Mouse (Mus musculus) v-Abl transformed pro-B cells (cell line): Measurements from ENCODE around the gene Mki67.

Experiments used
- in situ Hi-C, 2 experiments: fragments of 400-800 bp; cut with MboI; formaldehyde crosslinking; loops; one replicate each; pipeline ENCODE4 v1.15.1; 2025; ENCODE audit not compliant: unreplicated experiment in 2 of 2

The Mki67 gene

DNA sequence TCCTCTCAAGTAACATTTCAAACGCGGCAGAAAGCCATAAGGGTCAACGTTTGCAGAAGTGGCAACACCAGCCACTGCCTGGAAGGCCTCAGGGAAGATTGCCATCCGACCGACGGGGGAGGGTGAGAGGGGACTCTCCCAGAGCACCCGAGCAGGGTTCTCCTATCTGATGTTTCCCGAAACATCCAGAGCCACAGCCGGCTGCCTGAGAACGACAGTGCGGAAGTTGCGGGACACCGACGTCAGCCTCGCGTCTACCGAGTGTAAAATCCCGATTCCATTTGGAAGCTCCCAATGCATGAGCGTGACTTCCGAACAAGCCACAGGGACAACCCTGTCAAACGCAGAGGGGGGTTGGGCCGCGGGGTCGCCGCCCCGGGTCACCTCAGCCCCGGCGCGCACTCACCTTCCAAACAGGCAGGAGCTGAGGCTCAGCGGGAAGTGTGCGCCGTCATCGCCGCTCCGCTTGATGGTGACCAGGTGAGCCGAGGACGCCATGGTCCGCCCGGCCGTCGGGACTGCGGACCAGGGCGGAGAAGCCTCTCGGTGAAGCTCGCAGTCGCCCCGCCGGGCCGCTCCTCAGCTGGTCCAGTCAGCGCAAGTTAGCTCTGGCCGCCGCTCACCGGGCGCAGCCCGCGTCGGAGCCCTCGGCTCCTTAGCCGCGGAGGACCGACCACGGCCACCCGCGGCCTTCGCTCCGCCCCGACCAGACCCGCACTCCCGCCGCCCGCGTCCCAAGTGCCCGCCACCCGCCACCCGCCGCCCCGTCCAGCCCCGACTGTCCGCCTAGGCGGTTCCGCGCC is at the start of gene Mki67:
Gene Mki67 (minus strand): TSS at position 720 of the 803 bp plus-strand sequence.
- in situ Hi-C loops: loop anchor here (25.0 kb wide), 3 partner anchors 1721 to 1871 kb away; partner anchors contain the start of gene Glrx3 (in 1 of the 2)

DNA sequence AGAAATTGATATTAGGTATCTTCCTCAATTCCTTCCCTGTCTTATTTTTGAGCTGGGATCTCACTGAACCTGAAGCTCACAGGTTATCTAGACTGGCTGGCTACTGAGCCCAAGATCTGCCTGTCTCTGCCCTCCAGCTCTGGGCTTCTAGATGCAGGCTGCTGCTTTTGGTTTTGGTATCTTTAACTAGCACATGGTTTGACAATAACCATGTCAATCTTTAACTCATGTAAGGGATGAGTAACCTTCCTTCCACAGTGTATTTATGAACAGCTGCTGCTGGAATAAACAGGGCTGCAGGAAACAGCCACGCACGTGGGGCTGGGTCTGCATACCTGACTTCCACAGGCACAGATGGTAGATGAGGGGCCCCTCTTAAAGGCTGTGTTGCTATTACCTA is 47.1 kb upstream of the Mki67 start:
- in situ Hi-C loops: no loop called here

DNA sequence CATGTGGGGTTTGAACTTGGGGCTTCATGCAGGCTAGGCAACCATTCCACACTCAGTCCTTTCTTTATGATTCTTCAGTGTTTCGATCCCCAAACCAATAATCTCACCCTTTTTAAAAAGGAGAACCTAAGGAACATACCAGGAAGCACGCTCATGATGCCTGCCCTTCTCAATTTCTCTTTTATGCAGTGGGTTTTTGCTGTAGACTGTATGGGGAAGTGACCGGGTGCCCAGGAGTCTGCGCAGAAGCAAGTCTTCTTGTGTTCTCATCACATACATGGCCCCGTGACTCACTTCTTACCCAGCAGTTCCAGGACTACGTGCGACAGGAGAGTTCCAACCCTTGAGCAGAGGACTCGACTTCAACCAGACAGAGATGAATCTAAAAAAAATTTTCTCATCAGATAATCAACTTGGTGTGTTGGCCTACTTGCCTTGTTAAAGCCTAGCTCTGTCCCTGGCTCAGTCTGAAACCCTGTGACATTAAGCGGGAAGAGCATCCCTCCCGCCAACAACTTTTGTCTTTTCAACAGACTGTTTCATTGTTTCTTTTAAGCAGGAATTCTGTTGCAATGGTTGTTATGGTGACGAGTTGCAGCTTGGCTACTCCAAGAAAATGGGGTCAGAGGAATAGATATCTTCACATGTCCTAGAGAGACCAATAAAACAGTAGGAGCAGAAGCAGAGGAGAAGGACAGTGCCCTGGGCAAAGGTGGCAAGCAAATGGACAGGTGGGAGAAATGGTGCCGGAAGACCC is 42.8 kb upstream of the Mki67 start:
- in situ Hi-C loops: no loop called here

GRCm38 (mm10) chr7:135758171-135758570 is 42.0 kb upstream of the Mki67 start:
- in situ Hi-C loops: no loop called here

DNA sequence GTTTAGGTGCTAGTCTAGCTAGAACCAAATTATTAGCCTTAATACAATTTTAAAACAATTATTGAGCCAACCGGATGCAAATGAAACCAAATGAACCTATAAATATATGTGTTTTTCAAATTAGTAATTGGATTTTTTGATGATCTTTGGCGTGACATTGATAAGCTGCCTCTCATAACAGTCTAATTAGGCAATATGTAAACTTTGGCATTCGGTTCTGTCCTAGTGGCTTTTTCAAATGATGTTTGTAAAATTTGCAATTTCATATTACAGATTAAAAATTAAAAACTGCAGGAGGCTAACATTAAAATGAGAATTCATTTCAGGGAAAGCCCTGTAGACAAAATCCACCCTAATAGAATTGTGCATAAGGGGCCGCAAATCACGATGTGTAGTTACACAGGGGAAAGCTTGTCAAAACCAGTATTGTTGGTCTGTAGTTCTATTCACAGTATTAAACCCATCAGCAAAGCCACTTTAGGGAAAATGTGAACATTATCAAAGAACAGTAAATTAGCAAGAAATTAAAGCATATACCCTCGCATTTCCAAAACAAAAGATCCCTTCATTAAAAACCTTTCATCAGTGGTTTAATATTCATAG is 40.9 kb upstream of the Mki67 start:
- in situ Hi-C loops: no loop called here

GRCm38 (mm10) chr7:135748986-135749385 is 32.8 kb upstream of the Mki67 start:
- in situ Hi-C loops: loop anchor here (25.0 kb wide), 2 partner anchors 1887 to 1912 kb away; no protein-coding TSS in a partner anchor

DNA sequence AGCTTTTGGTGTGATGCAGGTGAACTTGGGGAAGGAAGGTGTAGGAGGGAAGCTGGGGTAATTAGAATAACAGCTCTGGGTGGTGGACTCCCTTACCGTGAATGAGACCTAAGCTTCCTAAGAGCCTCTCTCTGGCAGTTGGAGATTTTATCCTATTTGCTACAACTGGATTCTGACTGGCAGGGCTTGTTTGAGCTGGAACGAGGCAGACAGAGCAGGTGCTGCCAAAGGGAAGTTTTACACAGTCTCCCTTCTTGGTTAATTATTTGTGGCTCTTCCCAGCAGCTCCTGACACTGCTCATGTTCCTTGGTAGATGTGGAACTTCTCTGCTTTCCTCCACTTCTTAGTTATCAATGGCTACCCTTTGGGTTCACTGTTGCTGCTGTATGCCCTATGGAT is 30.9 kb upstream of the Mki67 start:
- in situ Hi-C loops: loop anchor here (25.0 kb wide), 2 partner anchors 1885 to 1910 kb away; no protein-coding TSS in a partner anchor

- in situ Hi-C loops: loop anchor here (25.0 kb wide), 2 partner anchors 1884 to 1909 kb away; no protein-coding TSS in a partner anchor
These were observed 30.4 kb upstream of the Mki67 start for GRCm38 (mm10) chr7:135746528-135746927.

- in situ Hi-C loops: loop anchor here (25.0 kb wide), 2 partner anchors 1883 to 1908 kb away; no protein-coding TSS in a partner anchor
These were observed 28.9 kb upstream of the Mki67 start for GRCm38 (mm10) chr7:135745091-135745490.

DNA sequence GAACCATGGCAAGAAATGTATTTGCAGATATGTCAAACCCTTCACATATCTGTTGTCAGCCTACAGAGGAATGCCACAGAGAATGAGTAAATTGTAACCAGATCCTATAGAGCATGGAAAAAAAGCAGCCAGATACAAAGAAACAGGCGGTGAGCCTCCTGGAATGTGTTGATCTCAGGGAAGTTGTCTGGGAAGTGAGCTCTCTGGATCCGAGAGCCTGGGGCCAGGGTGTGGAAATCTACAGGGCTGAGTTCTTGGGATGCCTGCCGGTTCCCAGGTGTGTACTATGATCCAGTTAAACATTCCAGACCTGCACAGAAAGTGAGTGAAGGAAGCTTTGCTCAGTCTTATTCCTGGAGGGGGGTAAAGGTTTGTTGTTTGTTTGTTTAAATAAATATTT is 24.3 kb upstream of the Mki67 start:
- in situ Hi-C loops: loop anchor here (25.0 kb wide), 2 partner anchors 1878 to 1903 kb away; no protein-coding TSS in a partner anchor

DNA sequence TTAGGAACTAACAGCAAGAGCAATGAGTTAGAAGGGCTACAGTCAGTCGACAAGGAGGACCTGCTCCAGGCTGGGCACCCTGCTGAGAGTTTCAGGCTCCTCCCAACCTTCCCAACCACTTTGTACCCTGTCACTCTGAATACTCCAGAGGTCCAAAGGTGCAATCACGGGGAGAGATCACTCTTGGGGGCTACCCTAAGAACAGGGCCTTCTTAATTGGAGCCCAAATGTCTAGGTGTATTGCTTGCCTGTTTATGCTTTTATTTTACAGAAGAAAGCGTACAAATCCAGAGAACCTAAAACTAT is 20.4 kb upstream of the Mki67 start:
- in situ Hi-C loops: loop anchor here (5.0 to 25.0 kb wide), 6 partner anchors 54 to 1899 kb away; no protein-coding TSS in a partner anchor

- in situ Hi-C loops: loop anchor here (5.0 to 25.0 kb wide), 6 partner anchors 54 to 1899 kb away; no protein-coding TSS in a partner anchor
These were observed 19.8 kb upstream of the Mki67 start for GRCm38 (mm10) chr7:135735691-135736580.

- in situ Hi-C loops: loop anchor here (5.0 to 25.0 kb wide), 6 partner anchors 53 to 1898 kb away; no protein-coding TSS in a partner anchor
These were observed 18.9 kb upstream of the Mki67 start for GRCm38 (mm10) chr7:135734911-135735646.

- in situ Hi-C loops: loop anchor here (10.0 to 25.0 kb wide), 3 partner anchors 330 to 1897 kb away; no protein-coding TSS in a partner anchor
These were observed 18.2 kb upstream of the Mki67 start for GRCm38 (mm10) chr7:135734379-135734778.

DNA sequence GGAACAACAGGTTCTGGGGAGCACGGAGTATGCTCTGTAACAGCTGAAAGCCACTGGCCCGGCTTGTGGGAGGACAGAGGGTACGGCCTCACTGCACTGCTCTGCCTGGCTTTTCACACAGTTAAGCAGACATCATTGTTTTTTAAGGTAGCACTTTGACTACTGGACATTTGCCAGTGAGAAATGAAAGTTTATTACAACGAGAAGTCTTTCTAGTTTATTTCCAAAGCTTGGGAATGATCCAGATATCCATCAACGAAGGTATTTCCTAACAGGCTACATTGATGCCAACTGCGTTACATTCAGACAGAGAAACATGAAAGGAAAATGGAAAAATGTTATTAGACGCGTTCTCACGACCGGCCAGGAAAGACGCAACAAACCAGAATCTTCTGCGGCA is 11.9 kb upstream of the Mki67 start:
- in situ Hi-C loops: loop anchor here (25.0 kb wide), 2 partner anchors 1866 to 1891 kb away; no protein-coding TSS in a partner anchor

DNA sequence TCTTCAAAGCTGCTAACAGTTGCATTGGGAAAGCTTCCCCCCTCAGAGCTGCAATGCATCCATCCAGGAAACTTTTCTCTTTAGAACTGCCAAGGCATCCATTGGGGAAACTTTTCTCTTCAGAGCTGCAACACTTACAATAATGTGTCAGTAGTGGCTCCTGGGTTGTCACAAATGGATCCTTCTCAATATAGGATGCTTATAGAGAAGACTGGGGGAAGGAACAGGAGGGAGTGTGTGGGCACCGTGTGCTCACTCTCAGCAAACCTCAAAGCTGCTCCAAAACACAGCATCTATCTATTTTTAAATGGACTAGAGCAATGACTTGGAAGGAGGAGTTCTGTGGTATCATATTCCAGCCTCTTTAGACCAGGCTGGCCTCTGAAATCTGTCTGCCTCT is 10.5 kb upstream of the Mki67 start:
- in situ Hi-C loops: loop anchor here (25.0 kb wide), 2 partner anchors 1864 to 1889 kb away; no protein-coding TSS in a partner anchor

DNA sequence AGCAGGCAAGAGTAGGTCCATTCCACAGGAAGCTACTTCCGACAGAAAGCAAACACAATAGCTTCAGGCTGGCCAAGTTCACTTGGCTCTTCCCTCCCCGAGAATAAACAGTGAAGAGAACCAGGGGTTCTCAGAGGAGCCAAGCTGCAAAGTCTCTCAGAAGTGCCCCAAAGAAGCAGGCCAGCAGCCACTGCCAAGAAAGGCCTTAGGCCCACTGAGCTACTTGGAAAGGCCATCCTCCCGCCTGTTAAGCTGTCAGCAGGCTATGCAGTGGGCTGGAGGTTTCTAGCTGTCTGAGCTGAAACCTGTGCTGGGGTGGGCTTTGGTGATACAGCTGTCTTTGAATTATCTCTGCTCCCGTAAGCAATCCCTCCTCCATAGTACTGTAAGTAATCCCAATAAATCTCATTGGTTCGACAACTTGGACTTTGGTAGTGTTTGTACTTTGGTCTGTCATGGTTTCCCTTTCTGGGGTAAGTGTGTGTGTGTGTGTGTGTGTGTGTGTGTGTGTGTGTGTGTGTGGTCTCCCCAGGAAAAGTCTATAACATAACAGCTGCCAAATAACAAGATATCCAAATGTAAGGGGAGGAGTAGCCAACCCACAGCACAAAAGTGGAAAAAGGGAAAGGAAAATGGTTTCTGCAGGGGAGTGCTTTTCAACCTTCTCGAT is 7.6 kb upstream of the Mki67 start:
- in situ Hi-C loops: loop anchor here (25.0 kb wide), 3 partner anchors 1713 to 1863 kb away; partner anchors contain the start of gene Glrx3 (in 1 of the 2)
